Mouse (Mus musculus): ENCODE measurements around the gene Sec22c.

GRCm38 (mm10) chr9:121635835-121636576, 69.3 kb downstream of the Sec22c start:
- no peak for TF ChIP-seq POLR2A (IDR thresholded peaks at IDR 0.05; ENCODE audit: low read depth, low read length)
- TF ChIP-seq CTCF (IDR thresholded peaks at IDR 0.05; ENCODE audit: borderline replicate concordance, insufficient read depth, low read length), result no peak
